Mouse (Mus musculus) brain, adult 2 months (tissue): ENCODE data around the gene Bdh1.

Experiments used
- DNase-seq: peaks from one replicate; pipeline ENCODE4 v3.0.0; 2011; ENCODE audit warnings: low read depth, low spot score

Bdh1 gene

DNA sequence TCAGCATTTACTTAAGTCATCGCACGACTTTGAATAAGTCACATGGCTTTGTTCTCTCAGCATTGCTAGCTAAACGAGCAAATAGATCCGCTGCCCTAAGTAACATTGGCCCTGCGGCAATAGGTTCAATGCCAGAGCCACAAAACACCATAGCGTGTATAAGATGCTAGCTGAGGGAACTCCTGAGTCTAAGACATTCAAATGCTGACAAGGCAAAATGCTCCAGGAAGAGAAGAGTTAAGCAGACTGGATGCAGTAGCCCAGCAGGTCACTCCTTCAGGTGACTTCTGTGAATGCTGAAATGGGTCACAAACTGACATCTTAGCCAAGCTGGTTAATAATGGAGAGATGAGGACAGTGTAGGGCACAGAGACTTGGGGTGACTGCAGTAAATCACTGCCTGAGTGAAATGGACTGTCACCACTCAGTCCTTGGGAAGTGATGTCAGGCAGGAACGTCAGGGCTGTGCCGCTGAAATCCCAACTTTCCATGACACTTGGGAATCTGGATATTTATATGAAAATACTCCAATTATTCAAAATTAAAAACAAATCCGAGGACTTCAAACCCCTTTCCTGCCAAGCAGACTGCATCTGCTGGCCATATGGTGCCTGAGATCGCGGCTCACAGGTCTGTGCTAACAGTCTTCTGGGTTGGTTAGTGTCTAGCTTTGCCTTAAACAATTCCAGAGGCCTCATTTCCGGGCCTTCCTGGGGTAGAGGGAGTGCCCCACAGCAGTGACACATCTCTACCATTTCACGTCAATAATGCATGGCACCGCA lies 79.1 kb downstream of the Bdh1 start:
- DNase-seq, result peak; percentile 82

GRCm38 (mm10) chr16:31501751-31502365 lies 79.8 kb downstream of the Bdh1 start:
- no peak for DNase-seq

DNA sequence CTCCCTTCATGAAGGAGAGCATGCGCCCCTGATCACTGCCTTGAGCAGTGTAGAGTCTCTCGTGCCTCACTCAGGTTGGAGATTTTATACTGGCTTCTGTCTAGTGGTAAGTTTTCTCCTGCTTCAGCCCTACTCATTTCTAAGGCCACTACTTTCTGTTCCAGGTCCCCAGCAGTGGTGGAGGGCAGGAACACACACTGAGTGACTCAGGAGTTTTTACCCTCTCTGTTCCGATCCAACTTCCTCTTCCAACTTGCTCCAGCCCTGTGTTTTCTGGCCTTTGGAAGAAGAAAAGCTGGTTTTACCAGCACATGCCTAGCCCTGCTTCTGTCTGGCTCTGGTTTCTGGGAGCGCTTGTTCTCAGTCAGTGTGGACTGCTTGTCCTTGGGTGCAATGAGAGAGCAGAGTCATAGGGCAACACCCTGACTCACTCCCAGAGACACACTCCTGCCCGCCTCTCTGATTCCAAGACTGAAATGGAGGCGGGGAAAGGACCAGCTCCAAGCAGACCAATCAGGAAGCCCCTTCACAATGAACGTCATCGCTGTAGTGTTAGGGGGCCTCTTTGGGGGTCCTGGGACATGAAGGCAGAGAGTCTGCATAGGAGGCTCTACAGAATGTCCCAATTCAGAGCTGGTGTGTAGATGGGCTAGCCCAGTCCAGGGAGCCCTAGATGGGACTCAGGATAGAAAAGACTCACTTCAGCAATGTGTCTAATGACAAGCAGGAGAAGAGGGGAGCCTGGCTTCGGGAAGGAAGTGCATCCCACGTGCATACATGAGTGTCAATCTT lies 84.8 kb downstream of the Bdh1 start:
- DNase-seq, result peak; percentile 47

- DNase-seq, result peak; percentile 74
Observed at GRCm38 (mm10) chr16:31507457-31507755, 85.3 kb downstream of the Bdh1 start.

- peak; percentile 56 for DNase-seq
Observed at GRCm38 (mm10) chr16:31507794-31508526, 85.9 kb downstream of the Bdh1 start.
